Mouse (Mus musculus): ENCODE results near the gene Ccdc169.

DNA sequence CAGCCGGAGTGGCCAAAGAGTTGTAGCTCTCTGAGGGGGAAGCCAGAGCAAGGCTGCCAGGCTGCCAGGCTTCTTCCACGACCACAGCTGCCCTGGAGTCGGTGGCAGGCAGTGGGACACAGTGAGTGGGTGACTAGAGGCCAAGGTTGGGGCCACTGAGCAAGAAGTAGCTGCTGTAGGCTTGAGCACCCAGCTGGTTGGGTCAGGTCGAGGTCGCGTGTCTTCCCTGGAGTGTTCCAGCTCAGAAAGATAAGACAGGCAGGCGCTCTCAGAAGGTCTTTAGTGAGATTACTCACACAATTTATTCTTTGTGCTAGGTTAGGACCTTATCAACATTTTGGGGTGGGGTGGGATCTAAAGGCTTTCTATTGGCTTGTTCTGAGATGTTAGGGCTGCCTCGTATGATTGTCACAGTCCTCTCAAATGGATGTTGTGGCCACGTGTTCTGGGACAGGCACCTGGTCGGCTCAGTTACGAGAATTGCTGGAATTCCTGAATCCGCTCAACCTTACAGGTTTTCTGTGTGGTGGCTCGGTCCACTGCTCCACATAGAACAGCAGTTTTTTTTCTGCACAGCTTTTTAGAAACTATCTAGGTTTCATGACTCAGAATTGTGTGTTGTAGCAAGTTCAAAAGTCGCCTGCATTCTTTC is 31.6 kb upstream of the Ccdc169 start:
- TF ChIP-seq POLR2A (IDR thresholded peaks at IDR 0.05; ENCODE audit: control insufficient read depth, low read depth, low read length) (no peak), CTCF (IDR thresholded peaks at IDR 0.05; ENCODE audit: control insufficient read depth, insufficient read depth, insufficient replicate concordance, low read depth, low read length) (no peak)

Data from testis, adult 2 months (tissue).